Mouse (Mus musculus) gastrocnemius, postnatal 4 days (tissue): ENCODE data around the gene Frem1. TPM values are rescaled to one million over a fixed set of nuclear protein-coding genes. Genes with fewer than 3 reads are reported as not detected.
A peak's percentile ranks its signal among the peaks of the same experiment; 100 is the strongest.

Experiments used
- DNase-seq, 2 experiments: peaks; one replicate each; pipeline ENCODE4 v3.0.0; 2021 to 2022; ENCODE audit warnings: low spot score in 2 of 2, mixed read lengths in 2 of 2
- total RNA-seq, 2 experiments: library from RNA; stranded (reverse); gene quantifications; 2 replicates each; pipeline ENCODE4 v1.2.3; 2021

Frem1 gene
- total RNA-seq, 2 experiments from 2014 or later, result 7.2 to 9.4 TPM

DNA sequence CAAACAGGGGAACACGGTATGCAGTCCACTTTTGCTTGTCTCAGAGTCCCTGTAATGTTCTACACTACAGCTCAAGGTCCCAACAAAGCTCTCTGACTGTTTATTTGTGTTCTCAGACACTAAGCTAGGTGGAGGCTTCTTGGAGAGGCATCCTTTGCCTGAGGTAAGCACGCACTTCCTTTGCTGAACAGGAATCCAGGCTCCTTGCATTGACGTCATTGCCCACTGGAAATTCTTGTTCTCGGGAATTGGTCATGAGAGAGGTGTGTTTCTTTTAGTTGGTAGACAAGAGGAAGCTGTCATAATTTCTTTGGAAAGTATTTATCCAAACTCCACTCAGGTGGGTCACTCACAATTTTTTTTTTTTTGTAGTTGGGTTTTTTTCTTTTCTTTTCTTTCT lies 176.6 kb downstream of the Frem1 start:
- DNase-seq, result no peak

GRCm38 (mm10) chr4:82874791-82875190 lies 177.3 kb downstream of the Frem1 start:
- DNase-seq, result no peak

DNA sequence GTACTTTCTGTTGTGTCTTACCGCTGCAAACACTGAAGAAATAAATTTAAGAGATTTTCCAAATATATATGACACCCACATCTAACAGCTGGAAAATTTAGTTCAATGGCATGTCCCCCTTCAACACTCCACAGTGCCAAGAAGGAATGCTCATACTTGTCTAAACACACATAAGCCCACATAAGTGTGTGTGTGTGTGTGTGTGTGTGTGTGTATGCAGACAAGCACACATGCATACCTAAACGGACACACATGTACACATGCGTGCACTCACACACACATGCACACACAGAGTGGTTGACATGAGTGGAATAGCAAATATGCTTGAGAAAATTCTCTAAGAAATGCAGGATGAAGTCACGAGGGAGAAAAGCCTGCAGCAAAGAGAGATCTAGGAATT lies 179.6 kb downstream of the Frem1 start:
- no peak for DNase-seq

DNA sequence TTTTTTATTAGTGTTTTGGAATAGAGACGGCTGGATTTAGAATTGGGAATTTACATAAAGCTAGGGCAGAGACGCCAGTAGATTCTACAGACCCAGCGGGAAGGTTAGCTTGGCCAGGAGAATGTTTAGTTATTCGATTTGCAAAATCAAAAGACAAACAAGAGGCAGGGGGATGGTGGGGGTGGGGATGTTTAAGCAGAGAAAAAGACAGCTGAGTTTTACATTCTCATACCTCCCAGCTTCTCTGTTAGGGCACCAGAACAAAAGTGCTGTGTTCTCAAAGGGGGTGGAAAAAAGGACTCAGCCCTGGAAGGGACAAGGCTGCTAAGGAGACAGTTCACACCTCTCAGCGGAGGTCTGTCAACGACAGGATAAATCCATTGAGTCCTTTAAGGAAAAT lies 180.0 kb downstream of the Frem1 start:
- DNase-seq, result no peak

- no peak for DNase-seq
Measured at GRCm38 (mm10) chr4:82870931-82871330, 181.2 kb downstream of the Frem1 start.

DNA sequence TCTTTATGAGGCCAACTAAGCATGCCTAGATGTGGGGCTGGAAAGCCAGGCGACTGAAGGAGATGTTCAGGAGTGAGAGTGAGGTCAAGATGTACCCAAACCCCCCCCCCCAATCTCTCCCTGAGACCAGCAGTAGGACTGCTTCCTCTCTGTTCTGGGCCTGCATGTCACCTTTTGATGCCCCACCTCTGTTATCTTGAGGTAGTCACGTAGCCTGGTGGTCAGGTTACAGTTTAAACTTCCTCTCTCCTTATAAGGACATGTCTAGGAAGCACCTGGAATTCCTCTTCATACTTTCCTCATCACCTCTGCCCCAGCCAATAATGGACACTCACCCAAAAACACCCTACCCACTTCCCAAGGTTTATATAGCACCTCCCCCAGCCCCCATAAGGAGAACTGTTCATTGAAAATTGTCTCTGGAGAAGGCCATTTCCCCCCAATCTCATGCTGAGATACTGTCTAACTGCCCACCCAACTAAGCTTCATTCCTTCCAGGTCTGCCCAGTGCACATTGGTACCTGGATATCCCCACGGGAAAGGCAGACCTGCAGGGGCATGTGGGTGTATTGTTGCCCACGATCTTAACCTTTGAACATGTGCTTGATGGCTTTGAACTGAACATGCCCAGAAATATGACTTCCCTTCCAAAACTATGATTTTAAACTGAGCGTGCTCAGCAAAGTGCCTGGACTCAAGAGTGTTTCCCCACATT lies 184.3 kb downstream of the Frem1 start:
- DNase-seq, result no peak

- DNase-seq, result no peak
Measured at GRCm38 (mm10) chr4:82867111-82867510, 185.0 kb downstream of the Frem1 start.

GRCm38 (mm10) chr4:82864974-82865699 lies 187.0 kb downstream of the Frem1 start:
- DNase-seq, result no peak

- no peak for DNase-seq
Measured at GRCm38 (mm10) chr4:82863316-82863715, 188.8 kb downstream of the Frem1 start.

- DNase-seq, result no peak
Measured at GRCm38 (mm10) chr4:82861451-82861850, 190.7 kb downstream of the Frem1 start.

DNA sequence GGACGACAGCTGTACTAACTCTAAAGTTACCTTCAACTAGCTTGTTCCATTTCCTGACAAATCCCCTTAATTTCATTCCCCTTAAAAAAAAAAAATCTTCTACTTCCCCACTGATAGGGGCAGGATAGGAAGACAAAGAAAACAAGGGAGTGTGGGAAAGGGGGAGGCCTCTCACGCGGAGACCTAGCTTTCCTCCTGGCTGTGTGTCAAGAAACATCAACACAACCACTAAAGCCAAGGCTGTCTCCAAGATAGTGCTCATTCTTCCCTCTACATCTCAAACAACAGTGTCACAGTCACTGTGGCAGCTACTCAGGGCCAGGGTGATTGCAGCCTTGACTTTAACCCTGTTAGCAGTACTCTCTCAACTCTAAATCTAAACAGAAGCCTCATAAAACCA lies 191.6 kb downstream of the Frem1 start:
- no peak for DNase-seq

- DNase-seq, result peak; percentile 57 to 81
Measured at GRCm38 (mm10) chr4:82859131-82860125, 192.7 kb downstream of the Frem1 start, which contains the start of gene Zdhhc21. Gene Zdhhc21 (minus strand): TSS chr4:82859958.

DNA sequence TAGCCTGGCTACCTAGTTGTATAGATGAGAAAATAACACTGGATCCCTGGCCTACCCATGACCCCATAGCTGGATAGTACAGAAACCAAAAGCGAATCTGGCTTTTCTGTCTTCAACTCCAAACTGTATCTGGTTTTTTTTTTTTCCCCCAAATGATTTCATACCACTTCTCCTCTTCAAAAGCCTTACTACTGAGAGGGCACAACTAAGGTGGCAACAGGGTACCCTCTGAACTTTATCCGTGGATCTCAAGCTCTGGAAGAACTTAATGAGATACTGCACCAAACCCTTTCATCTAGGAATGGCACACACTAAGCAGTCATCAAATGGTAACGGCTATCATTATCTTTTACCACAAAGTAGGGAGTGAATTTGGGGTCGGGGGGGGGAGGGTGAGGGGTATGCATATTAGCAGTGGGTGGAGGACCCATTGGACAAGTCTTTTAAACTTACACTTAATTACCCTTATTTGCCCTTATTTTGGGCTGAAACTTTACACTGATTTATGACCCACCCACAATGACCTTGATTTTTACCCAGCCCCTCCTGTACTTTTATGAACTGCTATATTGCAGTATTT lies 193.6 kb downstream of the Frem1 start:
- DNase-seq, result no peak

GRCm38 (mm10) chr4:82856986-82857385 lies 195.2 kb downstream of the Frem1 start:
- DNase-seq, result no peak

DNA sequence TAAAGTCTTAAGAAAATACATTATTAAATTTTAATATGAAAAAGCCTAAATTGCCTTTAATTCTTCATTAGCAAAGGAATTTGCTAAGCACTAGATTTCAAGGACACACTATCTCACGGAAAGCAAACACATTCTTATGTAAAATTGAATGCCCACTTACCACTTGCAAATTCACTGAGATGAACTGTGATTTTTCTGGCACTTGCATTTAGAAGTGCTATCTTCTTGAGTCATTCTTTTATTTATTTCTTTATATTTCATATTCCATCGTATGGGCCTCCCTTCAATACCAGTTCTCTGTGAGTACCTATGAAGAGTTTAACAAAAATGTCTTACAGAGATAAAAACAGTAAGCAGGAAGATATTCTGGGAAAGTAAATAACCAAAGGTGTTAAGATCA lies 198.3 kb downstream of the Frem1 start:
- DNase-seq, result no peak

DNA sequence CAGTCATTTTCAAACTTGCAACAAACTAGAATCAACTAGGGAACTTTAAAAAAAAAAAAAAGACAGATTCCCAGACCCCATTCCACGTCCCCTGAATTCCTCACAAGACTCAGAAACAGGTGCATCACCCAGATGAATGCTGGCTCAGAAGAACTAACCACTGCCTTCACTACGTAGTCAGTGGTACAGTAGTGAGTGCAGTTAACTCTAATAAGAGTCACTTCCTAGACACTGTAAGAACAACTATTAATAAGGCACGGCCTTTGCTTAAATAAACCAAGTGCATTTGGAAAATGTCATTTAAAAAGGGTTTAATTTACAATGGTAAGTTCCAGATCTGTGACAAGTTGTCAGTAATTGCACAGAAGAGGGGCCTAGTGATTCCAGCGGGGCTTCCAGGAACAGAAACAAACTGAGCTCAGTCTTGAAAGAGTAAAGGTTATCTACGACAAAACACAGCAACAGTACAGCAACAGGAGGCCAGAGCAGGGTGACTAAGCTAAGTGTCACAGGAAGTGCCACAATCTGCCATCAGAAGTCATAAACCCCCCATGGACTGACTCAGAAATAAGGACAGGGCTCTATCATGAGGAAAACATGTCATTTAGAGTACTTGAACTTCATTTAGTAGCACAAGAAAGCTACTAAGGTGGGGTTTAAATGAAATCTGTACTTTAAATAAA lies 203.4 kb downstream of the Frem1 start:
- no peak for DNase-seq
